Mouse (Mus musculus) right cerebral cortex, postnatal 25 days (tissue): ENCODE results near the gene Rln1.

Experiments
- DNase-seq: peaks from one replicate; pipeline ENCODE4 v3.0.0; 2022

Gene Rln1

DNA sequence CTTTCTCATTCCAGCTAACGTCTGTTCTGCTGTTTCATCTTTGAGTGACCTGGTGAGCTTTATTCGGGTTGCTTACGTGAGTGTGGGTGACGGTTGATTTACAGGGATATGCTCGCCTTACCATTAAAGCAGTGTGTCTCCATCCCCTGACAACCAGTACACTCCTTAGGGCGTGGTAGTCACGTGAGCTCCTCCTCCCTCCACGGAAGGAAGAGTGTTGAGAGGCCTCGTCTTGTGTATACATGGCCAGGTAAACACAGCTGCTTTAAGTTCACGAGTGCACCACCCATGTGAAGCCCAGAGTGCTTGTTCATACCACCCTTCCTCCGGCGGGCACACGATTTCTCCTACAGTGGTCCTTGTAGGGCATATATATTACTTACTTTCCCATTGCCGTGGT is 42.9 kb downstream of the Rln1 start:
- no peak for DNase-seq

DNA sequence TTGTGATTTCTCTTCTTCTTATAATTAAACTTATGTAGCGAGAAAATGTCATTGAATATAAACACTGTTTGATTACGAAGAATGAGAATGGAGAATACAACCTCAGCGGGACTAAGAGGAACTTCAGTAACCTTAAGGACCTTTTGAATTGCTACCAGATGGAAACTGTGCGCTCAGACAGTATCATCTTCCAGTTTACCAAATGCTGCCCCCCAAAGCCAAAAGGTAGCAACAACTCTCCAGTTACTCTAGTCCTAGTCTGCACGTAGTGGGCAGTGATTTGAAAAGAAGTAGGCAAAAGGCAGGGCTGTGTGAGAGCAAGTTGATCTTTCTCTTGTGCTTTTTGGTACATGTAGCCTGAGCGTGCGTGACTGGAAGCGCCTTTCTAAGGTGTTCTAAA is 46.6 kb downstream of the Rln1 start:
- no peak for DNase-seq

- DNase-seq = no peak
Measured at GRCm38 (mm10) chr19:29285451-29285869, 49.0 kb downstream of the Rln1 start.
